Mouse (Mus musculus): ENCODE measurements around the gene Mrpl40. TPM values are rescaled to one million over a fixed set of nuclear protein-coding genes. Genes with fewer than 3 reads are reported as not detected.
A peak's percentile ranks its signal among the peaks of the same experiment; 100 is the strongest.

Mrpl40 gene
- 87.2 and 89.1 TPM in 2 replicates for polyA plus RNA-seq (2016; fragmentation: Nextera tagmentation; extraction: Ambion mirVana)

DNA sequence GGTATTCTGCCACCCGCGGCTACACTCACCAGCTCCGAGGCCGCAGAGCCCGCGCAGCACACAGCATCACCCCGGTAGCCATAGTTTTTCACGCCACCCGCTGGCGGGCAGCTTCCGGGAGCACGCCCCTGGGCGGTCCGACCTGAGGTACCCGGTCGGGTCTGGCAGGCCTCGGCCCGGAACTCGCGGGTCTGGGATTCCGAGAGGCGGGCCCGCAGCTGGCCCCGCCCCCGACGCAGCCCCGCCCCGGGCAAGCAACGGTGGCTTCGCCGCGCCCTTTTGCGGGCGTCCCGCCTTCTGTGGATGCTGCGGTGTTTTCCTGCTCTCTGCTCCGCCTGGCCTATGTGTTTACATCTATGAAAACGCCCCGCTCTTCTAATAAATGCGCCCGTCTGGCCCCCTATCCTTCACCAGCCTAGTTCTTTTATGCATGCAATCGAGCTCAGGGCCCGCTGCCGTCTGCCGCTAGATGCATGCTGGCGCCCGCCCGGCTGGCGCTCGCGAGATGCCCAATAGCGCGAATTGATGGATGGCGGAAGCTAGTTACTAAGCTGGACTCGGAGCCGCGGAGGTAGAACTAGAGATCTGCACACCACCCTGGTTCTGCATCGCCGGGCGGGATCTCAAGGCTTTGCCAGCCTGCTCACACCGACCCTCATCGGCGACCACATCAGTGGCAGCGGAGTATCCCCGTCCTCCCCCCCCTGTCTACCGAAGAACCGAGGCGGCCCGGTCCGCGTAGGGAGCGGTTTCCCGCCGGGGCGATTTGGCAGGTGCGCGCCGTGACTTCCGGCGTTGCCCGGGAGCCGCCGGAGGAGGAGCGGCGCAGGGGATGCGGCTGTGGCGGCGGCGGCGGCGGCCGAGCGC, at the start of gene Mrpl40, which contains the start of gene Hira:
Gene Mrpl40 (minus strand): TSS at position 421 of the 867 bp plus-strand sequence.
Gene Hira (plus strand): TSS at position 596 of the 867 bp plus-strand sequence.
- H3K9ac ChIP-seq, result peak within 1 kb of the TSS; percentile 94
- WGBS, result under 1% methylated on average over 93 of the region's 93 CpGs
- peaks cover 13% of the 10 kb centered on the region for H3K4me1 ChIP-seq (replicated peaks)
- peak within 1 kb of the TSS; percentile 95 for H3K4me2 ChIP-seq
- ATAC-seq (ENCODE audit: insufficient number of reproducible peaks, low FRiP score), result peak; percentile 96
- no peaks in the 10 kb centered on the region for H3K27me3 ChIP-seq (replicated peaks)
- peak within 1 kb of the TSS; percentile 84 for H3K27ac ChIP-seq (ENCODE audit: poor library complexity, severe bottlenecking)
- peaks cover 30% of the 10 kb centered on the region for H3K36me3 ChIP-seq
- H3K9me3 ChIP-seq (replicated peaks), result no peaks in the 10 kb centered on the region
- H3K4me3 ChIP-seq, result peak within 1 kb of the TSS; percentile 94

DNA sequence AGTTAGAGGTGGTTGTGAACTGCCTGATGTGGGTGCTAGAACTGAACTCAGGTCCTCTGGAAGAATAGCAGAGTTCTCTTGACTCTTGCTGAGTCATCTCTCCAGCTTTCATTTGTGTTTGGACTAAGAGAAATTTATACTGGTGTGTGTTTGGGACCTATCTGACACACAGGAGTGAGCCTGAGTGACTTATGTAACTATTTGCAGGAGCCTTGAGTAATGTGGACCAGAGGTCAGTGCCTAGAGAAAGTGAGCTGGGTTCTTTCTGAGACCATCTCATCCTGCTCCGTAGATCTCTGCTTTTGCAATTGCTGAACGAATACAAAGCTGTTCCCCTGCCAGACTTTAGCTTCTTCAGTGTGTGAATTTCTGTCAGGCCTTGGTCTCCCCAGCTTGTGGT, 45.1 kb upstream of the Mrpl40 start:
- no peak for ATAC-seq (ENCODE audit: insufficient number of reproducible peaks, low FRiP score)
- 91% methylated on average over 2 of the region's 2 CpGs for WGBS
- no peaks in the 10 kb centered on the region for H3K27me3 ChIP-seq (replicated peaks)
- H3K36me3 ChIP-seq, result peaks cover 92% of the 10 kb centered on the region
- no peaks in the 10 kb centered on the region for H3K9me3 ChIP-seq (replicated peaks)
- H3K4me3 ChIP-seq, result no peak overlapping the region
- no peak overlapping the region for H3K27ac ChIP-seq (ENCODE audit: poor library complexity, severe bottlenecking)
- H3K4me1 ChIP-seq (replicated peaks), result no peaks in the 10 kb centered on the region
- H3K9ac ChIP-seq, result no peak overlapping the region
- no peak overlapping the region for H3K4me2 ChIP-seq

DNA sequence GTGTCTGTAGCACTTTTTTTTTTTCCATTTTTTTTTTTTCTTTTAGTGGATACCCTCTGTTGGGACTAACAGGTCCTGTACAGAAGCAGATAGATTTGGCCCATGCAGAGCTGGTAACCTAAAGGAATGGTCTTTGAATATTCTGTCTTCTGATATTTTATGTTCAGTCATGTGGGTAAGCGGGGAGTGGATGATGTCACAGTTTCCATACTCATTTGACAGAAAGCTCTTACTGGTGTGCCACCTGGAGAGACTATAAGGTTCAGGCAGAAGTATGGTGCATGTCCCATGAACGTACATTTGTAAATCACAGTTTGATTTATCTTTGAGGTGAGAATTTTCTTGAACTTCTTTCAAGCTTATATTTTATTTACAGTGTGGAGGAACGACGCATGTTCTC, 39.4 kb upstream of the Mrpl40 start:
- H3K9ac ChIP-seq, result no peak overlapping the region
- WGBS, result 90% methylated on average over 4 of the region's 4 CpGs

DNA sequence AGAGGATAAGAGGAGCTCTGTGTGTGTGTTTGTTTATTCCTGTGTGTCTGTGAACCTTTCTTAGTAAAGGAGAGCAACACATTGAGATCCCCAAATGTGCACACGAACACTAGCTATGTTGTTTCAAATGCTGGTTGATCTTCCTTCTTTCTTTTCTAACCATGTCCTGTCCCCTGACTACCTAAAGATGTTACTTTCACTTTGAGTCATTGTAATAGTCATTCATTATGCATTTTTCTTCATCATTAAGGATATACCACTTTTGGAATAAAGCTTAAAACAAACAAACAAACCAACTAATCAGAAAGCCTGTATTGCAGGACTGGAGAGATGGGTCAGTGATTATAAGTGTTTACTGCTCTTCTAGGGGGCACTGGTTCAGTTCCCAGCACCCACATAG, 29.0 kb upstream of the Mrpl40 start:
- H3K36me3 ChIP-seq, result peaks cover 60% of the 10 kb centered on the region
- H3K27me3 ChIP-seq (replicated peaks), result no peaks in the 10 kb centered on the region
- no peak overlapping the region for H3K4me2 ChIP-seq
- H3K27ac ChIP-seq (ENCODE audit: poor library complexity, severe bottlenecking), result no peak overlapping the region
- WGBS, result 84% methylated on average over 1 of the region's 1 CpGs
- H3K4me3 ChIP-seq, result no peak overlapping the region
- H3K9ac ChIP-seq, result no peak overlapping the region
- H3K4me1 ChIP-seq (replicated peaks), result no peaks in the 10 kb centered on the region
- H3K9me3 ChIP-seq (replicated peaks), result no peaks in the 10 kb centered on the region
- no peak for ATAC-seq (ENCODE audit: insufficient number of reproducible peaks, low FRiP score)

More for the DNA sequence above, 39.4 kb upstream of the Mrpl40 start:
- H3K36me3 ChIP-seq, result peaks cover 75% of the 10 kb centered on the region
- no peak for ATAC-seq (ENCODE audit: insufficient number of reproducible peaks, low FRiP score)
- no peak overlapping the region for H3K4me3 ChIP-seq
- H3K27me3 ChIP-seq (replicated peaks), result no peaks in the 10 kb centered on the region
- H3K27ac ChIP-seq (ENCODE audit: poor library complexity, severe bottlenecking), result no peak overlapping the region
- no peaks in the 10 kb centered on the region for H3K9me3 ChIP-seq (replicated peaks)
- H3K4me1 ChIP-seq (replicated peaks), result no peaks in the 10 kb centered on the region
- H3K4me2 ChIP-seq, result no peak overlapping the region

DNA sequence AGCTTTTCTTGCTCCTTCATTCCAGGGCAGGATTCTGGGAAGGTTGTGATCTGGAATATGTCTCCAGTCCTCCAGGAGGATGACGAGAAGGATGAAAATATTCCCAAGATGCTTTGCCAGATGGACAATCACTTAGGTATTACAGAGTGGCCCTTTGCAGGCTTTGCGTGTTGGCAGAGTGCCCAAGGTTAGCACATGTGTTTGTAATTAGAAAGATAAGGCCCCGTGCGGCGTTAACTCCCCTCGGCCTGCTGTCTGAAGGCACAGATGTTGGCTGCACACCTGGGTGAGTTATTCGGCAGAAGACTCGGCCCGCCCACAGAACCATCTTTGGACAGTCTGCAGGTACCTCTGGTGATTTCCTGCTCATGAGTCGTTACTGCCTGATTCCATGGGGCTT, 19.8 kb upstream of the Mrpl40 start:
- no peak overlapping the region for H3K27ac ChIP-seq (ENCODE audit: poor library complexity, severe bottlenecking)
- H3K36me3 ChIP-seq, result peaks cover 42% of the 10 kb centered on the region
- no peaks in the 10 kb centered on the region for H3K27me3 ChIP-seq (replicated peaks)
- H3K9ac ChIP-seq, result no peak overlapping the region
- H3K9me3 ChIP-seq (replicated peaks), result no peaks in the 10 kb centered on the region
- H3K4me1 ChIP-seq (replicated peaks), result peaks cover 15% of the 10 kb centered on the region
- 55% methylated on average over 10 of the region's 10 CpGs for WGBS
- no peak overlapping the region for H3K4me3 ChIP-seq
- no peak for ATAC-seq (ENCODE audit: insufficient number of reproducible peaks, low FRiP score)
- H3K4me2 ChIP-seq, result no peak overlapping the region

DNA sequence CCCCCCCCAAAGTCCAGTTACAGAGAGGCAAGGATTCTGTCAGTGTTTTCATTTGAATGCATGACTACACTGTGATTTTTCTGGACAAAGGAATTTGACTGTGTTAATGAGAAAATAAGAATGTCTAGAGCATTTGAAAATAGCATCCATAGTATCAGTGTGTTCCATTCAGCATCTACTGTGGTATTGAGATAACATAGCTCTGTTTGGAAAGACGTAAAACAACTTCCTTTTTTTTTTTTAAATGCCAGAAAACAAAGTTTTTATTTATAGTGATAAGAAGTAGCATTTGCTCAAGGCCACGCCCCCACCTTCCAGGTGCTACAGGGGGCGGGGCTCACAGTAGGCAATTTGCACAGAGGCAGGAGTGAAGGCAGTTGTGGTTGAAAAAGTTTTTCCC, 18.6 kb upstream of the Mrpl40 start:
- WGBS, result 69% methylated on average over 3 of the region's 3 CpGs
- H3K4me3 ChIP-seq, result no peak overlapping the region
- no peak overlapping the region for H3K9ac ChIP-seq
- H3K4me1 ChIP-seq (replicated peaks), result peaks cover 17% of the 10 kb centered on the region
- no peaks in the 10 kb centered on the region for H3K9me3 ChIP-seq (replicated peaks)
- no peaks in the 10 kb centered on the region for H3K27me3 ChIP-seq (replicated peaks)
- H3K4me2 ChIP-seq, result no peak overlapping the region
- no peak for ATAC-seq (ENCODE audit: insufficient number of reproducible peaks, low FRiP score)
- H3K27ac ChIP-seq (ENCODE audit: poor library complexity, severe bottlenecking), result no peak overlapping the region
- peaks cover 33% of the 10 kb centered on the region for H3K36me3 ChIP-seq

DNA sequence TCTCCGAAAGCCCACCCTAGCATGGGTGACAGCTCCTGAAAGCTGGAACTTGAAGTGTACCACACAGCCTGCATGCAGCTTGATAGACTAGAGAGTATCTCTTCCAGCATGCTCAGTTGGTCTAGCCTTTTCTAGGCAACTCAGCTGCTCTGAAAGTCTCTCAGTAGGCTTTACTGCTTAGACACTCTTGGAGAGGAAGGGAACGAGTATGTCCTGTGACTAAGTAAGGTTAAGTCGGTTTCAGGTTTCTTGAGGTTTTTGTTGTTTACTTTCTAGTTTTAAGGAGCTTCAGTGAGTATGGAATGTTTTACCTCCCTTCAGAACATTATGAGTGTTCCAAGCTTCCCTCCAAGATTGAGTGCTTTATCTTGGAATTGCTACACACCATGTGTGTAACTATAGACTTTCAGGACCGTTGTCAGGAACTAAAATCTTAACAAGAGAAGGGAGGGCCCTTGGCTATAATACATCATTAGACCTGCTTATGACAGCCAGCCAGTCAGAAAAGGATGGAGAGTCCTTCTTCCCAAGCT, 17.2 kb upstream of the Mrpl40 start:
- peaks cover 22% of the 10 kb centered on the region for H3K4me1 ChIP-seq (replicated peaks)
- ATAC-seq (ENCODE audit: insufficient number of reproducible peaks, low FRiP score), result no peak
- H3K9ac ChIP-seq, result no peak overlapping the region
- no peaks in the 10 kb centered on the region for H3K9me3 ChIP-seq (replicated peaks)
- H3K4me2 ChIP-seq, result no peak overlapping the region
- no peaks in the 10 kb centered on the region for H3K27me3 ChIP-seq (replicated peaks)
- H3K27ac ChIP-seq (ENCODE audit: poor library complexity, severe bottlenecking), result no peak overlapping the region
- H3K36me3 ChIP-seq, result peaks cover 21% of the 10 kb centered on the region
- 85% methylated on average over 4 of the region's 4 CpGs for WGBS
- no peak overlapping the region for H3K4me3 ChIP-seq

DNA sequence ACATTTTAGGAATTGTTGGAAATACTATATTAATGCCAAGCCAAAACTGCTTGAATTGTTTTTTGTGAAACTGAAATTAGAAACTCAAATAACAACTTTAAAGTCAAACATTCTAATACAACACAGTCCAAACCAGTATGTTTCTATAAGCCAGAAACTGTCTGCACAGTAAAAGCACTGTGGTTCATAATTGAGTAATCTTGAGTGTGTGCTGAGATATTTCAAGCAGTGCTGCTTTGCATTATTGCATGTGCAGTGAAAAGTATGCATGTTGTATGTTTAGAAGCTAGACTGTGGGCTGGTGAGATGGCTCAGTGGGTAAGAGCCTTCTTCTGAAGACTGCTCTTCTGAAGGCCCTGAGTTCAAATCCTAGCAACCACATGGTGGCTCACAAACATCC, 7.4 kb upstream of the Mrpl40 start:
- ATAC-seq (ENCODE audit: insufficient number of reproducible peaks, low FRiP score), result no peak
- H3K4me2 ChIP-seq, result no peak overlapping the region
- no peaks in the 10 kb centered on the region for H3K27me3 ChIP-seq (replicated peaks)

DNA sequence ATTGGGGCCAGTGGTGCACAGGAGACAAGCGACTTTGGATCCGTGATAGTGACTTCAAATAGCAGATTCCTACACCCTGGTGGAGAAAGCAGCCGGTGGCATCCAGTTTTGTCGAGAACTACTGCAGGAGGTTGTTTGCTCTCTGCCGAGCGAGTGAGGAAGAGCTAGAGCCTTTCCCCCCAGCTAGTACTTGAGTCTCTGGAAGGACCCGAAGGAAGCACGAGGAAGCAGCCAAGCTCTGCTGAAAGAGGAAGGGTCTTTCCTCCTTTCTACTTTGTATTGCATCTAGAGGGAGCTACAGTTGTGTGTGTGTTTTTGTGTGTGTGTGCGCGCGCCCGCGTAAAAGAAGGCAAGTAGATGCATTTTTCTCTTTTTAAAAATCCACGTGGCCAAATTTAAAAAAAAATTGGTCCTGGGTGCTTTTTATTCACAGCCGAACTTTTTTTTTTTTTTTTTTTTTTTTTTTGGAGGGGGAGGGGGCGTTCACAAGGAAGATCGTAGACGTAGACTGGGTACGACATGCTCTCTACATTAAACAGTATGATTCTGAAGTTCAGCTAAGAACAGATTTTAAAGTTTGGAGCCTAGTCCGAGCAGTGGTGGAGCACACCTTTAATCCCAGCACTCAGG, 1.5 kb upstream of the Mrpl40 start:
- Histone ChIP-seq H3K27me3 (replicated peaks) (no peaks in the 10 kb centered on the region), H3K27ac (ENCODE audit: poor library complexity, severe bottlenecking) (peak overlapping the region; percentile 84), H3K4me3 (peak overlapping the region; percentile 94), H3K4me1 (replicated peaks) (peaks cover 13% of the 10 kb centered on the region), H3K9me3 (replicated peaks) (no peaks in the 10 kb centered on the region), H3K36me3 (peaks cover 15% of the 10 kb centered on the region), H3K4me2 (peak overlapping the region; percentile 95), H3K9ac (peak overlapping the region; percentile 94)
- ATAC-seq (ENCODE audit: insufficient number of reproducible peaks, low FRiP score), result no peak
- 22% methylated on average over 20 of the region's 20 CpGs for WGBS

More for the DNA sequence above, 7.4 kb upstream of the Mrpl40 start:
- Histone ChIP-seq H3K27ac (ENCODE audit: poor library complexity, severe bottlenecking) (no peak overlapping the region), H3K4me1 (replicated peaks) (peaks cover 6% of the 10 kb centered on the region; the same call in 1 of the 2 replicates), H3K36me3 (peaks cover 11% of the 10 kb centered on the region; the same call in 1 of the 2 replicates), H3K9ac (no peak overlapping the region), H3K9me3 (replicated peaks) (no peaks in the 10 kb centered on the region), H3K4me3 (no peak overlapping the region)

DNA sequence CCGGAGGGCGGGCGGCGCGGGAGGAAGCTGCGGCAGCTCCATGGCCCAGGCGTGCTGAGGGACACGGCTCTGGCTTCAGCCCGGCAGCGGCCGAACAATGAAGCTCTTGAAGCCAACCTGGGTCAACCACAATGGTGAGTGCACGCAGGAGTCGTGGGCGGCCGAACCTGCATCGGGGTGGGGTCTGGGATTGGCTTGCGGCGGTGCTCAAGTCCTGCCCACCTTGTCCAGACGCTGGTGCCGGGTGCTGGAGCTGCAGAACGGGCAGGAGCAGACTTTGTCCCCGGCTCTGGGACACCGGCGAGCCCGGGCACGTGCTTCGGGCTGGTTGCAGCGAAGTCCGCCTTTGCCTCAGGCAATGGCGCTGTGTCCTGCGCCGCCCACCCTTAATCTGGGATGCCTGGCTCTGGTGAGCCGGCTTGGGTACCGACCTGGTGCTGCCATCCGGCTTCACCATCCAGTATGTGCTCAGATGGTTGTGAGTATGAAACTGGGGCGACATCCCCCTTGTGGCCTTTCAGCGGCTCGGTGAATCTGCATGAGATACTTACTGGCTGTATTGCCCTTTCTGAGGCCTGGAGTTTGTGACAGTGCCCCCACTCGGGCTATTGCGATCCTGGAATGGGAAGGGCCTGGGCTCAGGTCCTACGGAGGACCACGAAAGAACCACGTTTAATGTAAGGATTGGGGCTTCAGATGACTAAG, 876 bp upstream of the Mrpl40 start:
- Histone ChIP-seq H3K36me3 (peaks cover 21% of the 10 kb centered on the region), H3K27ac (ENCODE audit: poor library complexity, severe bottlenecking) (peak overlapping the region; percentile 84), H3K27me3 (replicated peaks) (no peaks in the 10 kb centered on the region), H3K4me3 (peak overlapping the region; percentile 94), H3K4me1 (replicated peaks) (peaks cover 13% of the 10 kb centered on the region), H3K9me3 (replicated peaks) (no peaks in the 10 kb centered on the region), H3K9ac (peak overlapping the region; percentile 94), H3K4me2 (peak overlapping the region; percentile 95)
- ATAC-seq (ENCODE audit: insufficient number of reproducible peaks, low FRiP score), result peak; percentile 20
- WGBS, result under 1% methylated on average over 43 of the region's 43 CpGs

DNA sequence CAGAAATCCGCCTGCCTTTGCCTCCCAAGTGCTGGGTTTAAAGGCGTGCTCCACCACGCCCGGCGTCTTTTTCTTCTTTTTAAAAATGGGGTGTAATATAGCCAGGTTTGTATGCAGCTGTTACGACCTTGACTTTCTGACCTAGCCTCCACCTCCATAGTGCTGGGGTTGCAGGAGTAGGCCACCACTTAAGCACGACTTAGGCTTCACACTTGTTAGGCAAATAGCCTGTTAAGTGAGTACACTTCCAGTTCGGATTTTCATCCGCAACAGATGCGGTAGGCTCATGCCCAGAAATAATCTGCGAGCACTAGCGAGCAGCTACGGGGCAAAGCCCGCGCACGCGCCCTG, 596 bp downstream of the Mrpl40 start:
- Histone ChIP-seq H3K4me1 (replicated peaks) (peaks cover 13% of the 10 kb centered on the region), H3K27me3 (replicated peaks) (no peaks in the 10 kb centered on the region), H3K4me2 (peak overlapping the region; percentile 95), H3K36me3 (peaks cover 36% of the 10 kb centered on the region), H3K9ac (peak overlapping the region; percentile 94), H3K9me3 (replicated peaks) (no peaks in the 10 kb centered on the region), H3K27ac (ENCODE audit: poor library complexity, severe bottlenecking) (peak overlapping the region; percentile 84), H3K4me3 (peak overlapping the region; percentile 94)
- WGBS, result 2% methylated on average over 17 of the region's 17 CpGs
- ATAC-seq (ENCODE audit: insufficient number of reproducible peaks, low FRiP score), result no peak

All from heart, embryonic 12.5 days (tissue).